Mouse (Mus musculus) spleen, adult 2 months (tissue): ENCODE data around the gene Susd6.

Experiments
- CTCF ChIP-seq: fragments of 200-500 bp; IDR thresholded peaks from 2 replicates; pipeline ENCODE4 v1.5.1; 2011; ENCODE audit warnings: mild to moderate bottlenecking, inconsistent platforms; ENCODE audit not compliant: insufficient read depth, insufficient read length, insufficient replicate concordance; ENCODE audit errors: extremely low read depth
- POLR2A ChIP-seq: fragments of 200-500 bp; IDR thresholded peaks from 2 replicates; pipeline ENCODE4 v1.6.1; 2011; ENCODE audit warnings: low read depth, low read length, inconsistent platforms

DNA sequence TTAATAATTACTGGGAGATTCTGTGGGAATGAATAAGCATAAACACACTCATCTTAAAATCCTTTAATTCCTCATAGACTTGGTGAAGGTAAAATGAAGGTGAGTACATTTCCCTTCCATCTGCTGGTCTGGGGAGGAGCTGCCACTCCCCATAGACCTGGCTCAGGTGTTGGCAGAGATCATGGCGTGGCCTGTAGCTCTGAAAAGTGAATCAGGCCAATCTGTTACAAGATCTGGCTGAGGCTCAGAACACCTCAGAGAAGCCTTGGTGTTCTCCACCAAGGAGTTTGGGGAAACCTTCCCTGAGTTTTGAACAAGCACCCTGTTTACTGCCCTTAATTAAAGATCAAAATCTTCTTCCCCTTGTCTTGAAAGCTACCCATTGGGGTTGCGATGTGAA, 64.8 kb downstream of the Susd6 start:
- TF ChIP-seq CTCF, result no peak
- TF ChIP-seq POLR2A, result no peak
